In the genomic region with DNA sequence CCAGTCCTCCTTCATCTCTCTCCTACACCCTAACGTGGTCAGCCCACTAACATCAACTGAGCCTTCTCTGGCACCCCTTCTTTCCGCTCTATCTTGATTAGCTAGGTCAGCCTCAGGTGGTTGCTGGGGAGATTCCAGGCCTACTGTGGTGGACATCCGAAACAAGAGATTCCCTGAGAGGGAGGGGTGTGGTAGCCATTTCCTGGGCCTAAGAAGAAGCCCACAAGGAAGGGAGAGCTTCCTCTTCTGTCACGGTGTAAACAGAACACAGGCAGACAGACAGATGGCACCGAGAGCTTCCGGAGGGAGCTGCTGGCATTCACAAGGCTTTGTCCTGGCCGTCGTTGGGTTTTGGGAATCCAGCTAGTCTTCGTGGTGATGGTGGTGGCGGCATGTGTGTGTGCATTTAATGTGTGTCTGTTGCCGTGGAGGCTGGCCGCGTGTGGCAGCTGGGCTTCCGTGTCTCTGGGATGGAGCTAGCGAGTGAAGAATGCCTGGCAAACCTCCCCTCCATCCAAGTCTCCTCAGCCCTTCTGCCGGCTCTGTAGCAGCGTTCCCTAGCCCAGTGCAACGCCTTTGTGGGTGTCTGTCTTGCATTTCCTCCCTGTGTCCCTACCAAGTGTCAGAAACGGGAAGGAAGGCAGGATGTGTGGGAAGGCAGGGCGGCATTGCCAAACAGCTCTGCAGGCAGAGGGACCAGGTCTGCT, we compare ENCODE assay signal across 15 mouse cellular contexts. TPM values are rescaled to one million over a fixed set of nuclear protein-coding genes. Genes with fewer than 3 reads are reported as not detected.
DNase-seq lines count a peak whose midpoint lies in the region; ATAC-seq and TF ChIP-seq lines count a peak whose summit lies in the region.
"Had no signal": no experiment of that assay in that cellular context is flagged by ENCODE, and none has a peak within 500 bp of the region (broad histone marks: within the 10 kb centered on the region; RNA-seq: fewer than 3 reads in every experiment).

No protein-coding gene starts in this region.

- WGBS in embryonic facial prominence, embryonic 14.5 days = 47% methylated on average over 20 of the region's 20 CpGs
- 57% methylated on average over 20 of the region's 20 CpGs for WGBS in embryonic facial prominence, embryonic 10.5 days
- WGBS in midbrain, embryonic 10.5 days = 71% methylated on average over 20 of the region's 20 CpGs
- 53% methylated on average over 20 of the region's 20 CpGs for WGBS in midbrain, embryonic 13.5 days
- 37% methylated on average over 20 of the region's 20 CpGs for WGBS in liver, postnatal 0 days (ENCODE audit: insufficient replicate concordance)

- no peaks in the 10 kb centered on the region for H3K9me3 ChIP-seq in embryonic facial prominence, embryonic 14.5 days (ENCODE audit: control insufficient read depth, low read length)
- no peaks in the 10 kb centered on the region for H3K9me3 ChIP-seq in embryonic facial prominence, embryonic 10.5 days
- H3K9me3 ChIP-seq in midbrain, embryonic 10.5 days (replicated peaks) = no peaks in the 10 kb centered on the region
- no peaks in the 10 kb centered on the region for H3K9me3 ChIP-seq in midbrain, embryonic 13.5 days
- no peaks in the 10 kb centered on the region for H3K9me3 ChIP-seq in liver, postnatal 0 days (ENCODE audit: low read length)
- H3K9me3 ChIP-seq: embryonic facial prominence, embryonic 13.5 days; heart, embryonic 10.5 days; hindbrain, embryonic 13.5 days; neural tube, embryonic 12.5 days had no signal

- no peak overlapping the region for H3K4me3 ChIP-seq in embryonic facial prominence, embryonic 14.5 days (ENCODE audit: low read depth, low read length)
- H3K4me3 ChIP-seq in embryonic facial prominence, embryonic 10.5 days = no peak overlapping the region
- no peak overlapping the region for H3K4me3 ChIP-seq in midbrain, embryonic 10.5 days
- no peak overlapping the region for H3K4me3 ChIP-seq in midbrain, embryonic 13.5 days (replicated peaks)
- no peak overlapping the region for H3K4me3 ChIP-seq in liver, postnatal 0 days (ENCODE audit: low read depth, low read length)
- H3K4me3 ChIP-seq: embryonic facial prominence, embryonic 13.5 days; hindbrain, embryonic 13.5 days; neural tube, embryonic 12.5 days had no signal

- no peak overlapping the region for H3K27ac ChIP-seq in embryonic facial prominence, embryonic 14.5 days (replicated peaks; ENCODE audit: low read depth, low read length)
- no peak overlapping the region for H3K27ac ChIP-seq in embryonic facial prominence, embryonic 10.5 days (replicated peaks)
- no peak overlapping the region for H3K27ac ChIP-seq in midbrain, embryonic 10.5 days (replicated peaks)
- H3K27ac ChIP-seq in midbrain, embryonic 13.5 days = no peak overlapping the region
- no peak overlapping the region for H3K27ac ChIP-seq in liver, postnatal 0 days (ENCODE audit: low read depth)
- H3K27ac ChIP-seq: embryonic facial prominence, embryonic 13.5 days; hindbrain, embryonic 13.5 days; neural tube, embryonic 12.5 days had no signal

- peaks cover 10% of the 10 kb centered on the region; the same call in 1 of the 2 replicates for H3K4me1 ChIP-seq in embryonic facial prominence, embryonic 14.5 days (ENCODE audit: control insufficient read depth, insufficient read depth, low read length)
- peaks cover 25% of the 10 kb centered on the region for H3K4me1 ChIP-seq in embryonic facial prominence, embryonic 10.5 days
- H3K4me1 ChIP-seq in midbrain, embryonic 10.5 days = peaks cover 45% of the 10 kb centered on the region
- H3K4me1 ChIP-seq in midbrain, embryonic 13.5 days (replicated peaks) = peaks cover 25% of the 10 kb centered on the region
- H3K4me1 ChIP-seq in liver, postnatal 0 days (ENCODE audit: insufficient read depth) = peaks cover 9% of the 10 kb centered on the region

- DNase-seq in embryonic facial prominence, embryonic 14.5 days (ENCODE audit: low spot score) = no peak
- DNase-seq in embryonic facial prominence, embryonic 10.5 days (ENCODE audit: low spot score) = no peak
- DNase-seq in midbrain, embryonic 10.5 days (ENCODE audit: low spot score) = peak; percentile 16
- no peak for DNase-seq in liver, postnatal 0 days
- no peak for DNase-seq in gastrocnemius, adult 8-10 months (ENCODE audit: low spot score in 2 of 2)
- no peak for DNase-seq in gastrocnemius, postnatal 25 days
- DNase-seq: cerebellum, adult 11 months had no signal

- no peaks in the 10 kb centered on the region for H3K36me3 ChIP-seq in embryonic facial prominence, embryonic 14.5 days (ENCODE audit: control insufficient read depth, insufficient read depth, low read length)
- 0 out of 2 replicates have a peak, but pooled peaks cover 2% of the 10 kb centered on the region for H3K36me3 ChIP-seq in embryonic facial prominence, embryonic 10.5 days (replicated peaks)
- H3K36me3 ChIP-seq in midbrain, embryonic 10.5 days = no peaks in the 10 kb centered on the region
- no peaks in the 10 kb centered on the region for H3K36me3 ChIP-seq in midbrain, embryonic 13.5 days
- no peaks in the 10 kb centered on the region for H3K36me3 ChIP-seq in liver, postnatal 0 days (replicated peaks; ENCODE audit: insufficient read depth, low read length)
- H3K36me3 ChIP-seq: embryonic facial prominence, embryonic 13.5 days; heart, embryonic 10.5 days; hindbrain, embryonic 13.5 days; neural tube, embryonic 12.5 days had no signal

- no peak overlapping the region for H3K4me2 ChIP-seq in embryonic facial prominence, embryonic 14.5 days (ENCODE audit: low read depth, low read length)
- H3K4me2 ChIP-seq in midbrain, embryonic 13.5 days (replicated peaks) = no peak overlapping the region
- H3K4me2 ChIP-seq in liver, postnatal 0 days (ENCODE audit: low read depth, low read length) = peak overlapping the region; percentile 44
- H3K4me2 ChIP-seq: neural tube, embryonic 12.5 days had no signal

- H3K27me3 ChIP-seq in embryonic facial prominence, embryonic 14.5 days (replicated peaks; ENCODE audit: control insufficient read depth, insufficient read depth, low read length) = peaks cover 49% of the 10 kb centered on the region
- H3K27me3 ChIP-seq in embryonic facial prominence, embryonic 10.5 days (replicated peaks; ENCODE audit: low read depth, poor library complexity, severe bottlenecking) = peaks cover 59% of the 10 kb centered on the region
- peaks cover 60% of the 10 kb centered on the region for H3K27me3 ChIP-seq in midbrain, embryonic 10.5 days (ENCODE audit: low read depth, poor library complexity, severe bottlenecking)
- peaks cover 57% of the 10 kb centered on the region for H3K27me3 ChIP-seq in midbrain, embryonic 13.5 days
- peaks cover 24% of the 10 kb centered on the region for H3K27me3 ChIP-seq in liver, postnatal 0 days (ENCODE audit: insufficient read depth, low read length)

- TF ChIP-seq EP300 in liver, postnatal 0 days (IDR thresholded peaks at IDR 0.05; ENCODE audit: low read depth) = no peak

- TF ChIP-seq CTCF in liver, postnatal 0 days (IDR thresholded peaks at IDR 0.05; ENCODE audit: low read depth) = no peak

- ATAC-seq in embryonic facial prominence, embryonic 14.5 days (ENCODE audit: low read depth) = no peak
- no peak for ATAC-seq in midbrain, embryonic 13.5 days
- no peak for ATAC-seq in liver, postnatal 0 days
- peak; percentile 47 for ATAC-seq in megakaryocyte progenitor cell, adult 5-6 weeks (replicated peaks; ENCODE audit: poor library complexity)

- 0 out of 2 replicates have a peak overlapping the region, but pooled peaks have one; percentile 30 for H3K9ac ChIP-seq in embryonic facial prominence, embryonic 14.5 days (ENCODE audit: low read depth, low read length)
- H3K9ac ChIP-seq in midbrain, embryonic 13.5 days (replicated peaks) = no peak overlapping the region
- H3K9ac ChIP-seq in liver, postnatal 0 days (replicated peaks) = no peak overlapping the region
- H3K9ac ChIP-seq: embryonic facial prominence, embryonic 13.5 days; hindbrain, embryonic 13.5 days; neural tube, embryonic 12.5 days had no signal

RNA-seq across cellular contexts. Expression of a gene that starts 2.3 kb away (rescaled TPM):
- polyA plus RNA-seq in embryonic facial prominence, embryonic 14.5 days (2014; fragmentation: Nextera tagmentation; extraction: Ambion mirVana) = 0.73 and 2.2 TPM in 2 replicates
- polyA plus RNA-seq in embryonic facial prominence, embryonic 10.5 days (2016; fragmentation: Nextera tagmentation; extraction: Ambion mirVana) = 0.46 and 0.59 TPM in 2 replicates
- 0.44 and 0.45 TPM in 2 replicates for polyA plus RNA-seq in midbrain, embryonic 10.5 days (2016; fragmentation: Nextera tagmentation; extraction: Ambion mirVana)
- polyA plus RNA-seq in midbrain, embryonic 13.5 days (2015; fragmentation: Nextera tagmentation; extraction: Ambion mirVana) = 2.0 and 7.0 TPM in 2 replicates
- 1.3 and 2.0 TPM in 2 replicates for polyA plus RNA-seq in liver, postnatal 0 days (2015; fragmentation: Nextera tagmentation; extraction: Ambion mirVana)
- total RNA-seq in megakaryocyte progenitor cell, adult 5-6 weeks (2015) = not detected in 2 replicates
- not detected in 2 replicates for total RNA-seq in megakaryocyte progenitor cell, adult 5-6 weeks (2017)
- total RNA-seq in gastrocnemius, adult 8-10 months (2022) = under 1 TPM; 0.15 to 0.44 (median 0.20) TPM
- total RNA-seq in gastrocnemius, postnatal 25 days (2021) = under 1 TPM in 1 of 2 experiments, not detected in 1; 0.56 TPM
- total RNA-seq: left cerebral cortex, postnatal 14 days; MEL had no signal
